Mouse (Mus musculus) heart, embryonic 16.5 days (tissue): ENCODE measurements at regions not wholly inside any gene's neighbourhood (a gene's known extent, or its start where the extent isn't known, plus 50 kb on each side); places are given as distances from the start of the nearest gene placed in this dataset.

Experiments
- ATAC-seq: fragments of 200-750 bp; cut with Nextera tagmentation; replicated peaks from 2 replicates; pipeline ENCODE4 v1.8.0; 2017; ENCODE audit warnings: moderate number of reproducible peaks; ENCODE audit not compliant: insufficient read depth, low FRiP score; ENCODE audit errors: extremely low read depth
- H3K27ac ChIP-seq: fragments of 300-500 bp; sonication (generic); 2 replicates; pipeline ENCODE4 v1.5.1; 2014; ENCODE audit warnings: mild to moderate bottlenecking, low read length, control low read depth, moderate library complexity
- H3K27me3 ChIP-seq: fragments of 300-500 bp; sonication (generic); 2 replicates; pipeline ENCODE4 v1.6.1; 2014; ENCODE audit warnings: low read length, mixed read lengths; ENCODE audit not compliant: control insufficient read depth, insufficient read depth
- H3K36me3 ChIP-seq: fragments of 300-500 bp; sonication (generic); 2 replicates; pipeline ENCODE4 v1.6.1; 2014; ENCODE audit not compliant: control insufficient read depth, insufficient read depth
- H3K4me1 ChIP-seq: fragments of 300-500 bp; sonication (generic); 2 replicates; pipeline ENCODE4 v1.6.1; 2014; ENCODE audit warnings: low read length, mixed read lengths; ENCODE audit not compliant: control insufficient read depth, insufficient read depth
- H3K4me2 ChIP-seq: fragments of 300-500 bp; sonication (generic); 2 replicates; pipeline ENCODE4 v1.6.1; 2014; ENCODE audit warnings: low read depth, mild to moderate bottlenecking, control low read depth, low read length
- H3K4me3 ChIP-seq: fragments of 300-500 bp; sonication (generic); 2 replicates; pipeline ENCODE4 v1.5.1; 2014; ENCODE audit warnings: mild to moderate bottlenecking, control low read depth, low read length
- H3K9ac ChIP-seq: fragments of 300-500 bp; sonication (generic); 2 replicates; pipeline ENCODE4 v1.6.1; 2014; ENCODE audit warnings: low read length, control low read depth
- H3K9me3 ChIP-seq: fragments of 300-500 bp; sonication (generic); replicated peaks from 2 replicates; pipeline ENCODE4 v1.6.1; 2016; ENCODE audit warnings: low read length; ENCODE audit not compliant: control insufficient read depth
- WGBS: fragments of 180-500 bp; shearing (Covaris S2); extraction: QIAGEN DNeasy Blood & Tissue Kit; methylation state at CpG from one replicate; pipeline ENCODE4 v1.1.7; 2014; 5-methylcytosine and 5-hydroxymethylcytosine counted together

GRCm38 (mm10) chr19:23044510-23045464, 96.2 kb upstream of the Klf9 start:
- H3K27ac ChIP-seq: no peak overlapping the region
- H3K9me3 ChIP-seq: no peaks in the 10 kb centered on the region
- ATAC-seq: no peak
- no peaks in the 10 kb centered on the region for H3K4me1 ChIP-seq
- no peaks in the 10 kb centered on the region for H3K27me3 ChIP-seq
- 71% methylated on average over 16 of the region's 16 CpGs for WGBS
- no peak overlapping the region for H3K4me2 ChIP-seq
- H3K4me3 ChIP-seq: no peak overlapping the region
- no peaks in the 10 kb centered on the region for H3K36me3 ChIP-seq
- no peak overlapping the region for H3K9ac ChIP-seq

- H3K9me3 ChIP-seq: no peaks in the 10 kb centered on the region
- H3K4me1 ChIP-seq: 0 out of 2 replicates have a peak, but pooled peaks cover under 1% of the 10 kb centered on the region
- whole genome bisulfite sequencing: 87% methylated on average over 4 of the region's 4 CpGs
- no peaks in the 10 kb centered on the region for H3K36me3 ChIP-seq
- ATAC-seq: no peak
- no peak overlapping the region for H3K4me2 ChIP-seq
- H3K4me3 ChIP-seq: no peak overlapping the region
- no peak overlapping the region for H3K9ac ChIP-seq
- no peaks in the 10 kb centered on the region for H3K27me3 ChIP-seq
- H3K27ac ChIP-seq: no peak overlapping the region
Observed at GRCm38 (mm10) chr19:23051456-23051855, 89.6 kb upstream of the Klf9 start.

GRCm38 (mm10) chr19:23054440-23054839, 86.6 kb upstream of the Klf9 start:
- H3K36me3 ChIP-seq: no peaks in the 10 kb centered on the region
- no peaks in the 10 kb centered on the region for H3K9me3 ChIP-seq
- no peak overlapping the region for H3K4me2 ChIP-seq
- no peak overlapping the region for H3K9ac ChIP-seq
- 58% methylated on average over 4 of the region's 4 CpGs for WGBS
- no peaks in the 10 kb centered on the region for H3K27me3 ChIP-seq
- no peak overlapping the region for H3K4me3 ChIP-seq
- no peak overlapping the region for H3K27ac ChIP-seq
- no peak for ATAC-seq
- H3K4me1 ChIP-seq: peaks cover 10% of the 10 kb centered on the region

GRCm38 (mm10) chr19:23055916-23056805, 84.9 kb upstream of the Klf9 start:
- Histone ChIP-seq H3K9ac (peak overlapping the region; percentile 68), H3K4me1 (peaks cover 10% of the 10 kb centered on the region), H3K9me3 (no peaks in the 10 kb centered on the region), H3K27me3 (no peaks in the 10 kb centered on the region), H3K27ac (peak overlapping the region; percentile 71), H3K36me3 (no peaks in the 10 kb centered on the region), H3K4me3 (no peak overlapping the region), H3K4me2 (peak overlapping the region; percentile 77)
- 87% methylated on average over 5 of the region's 5 CpGs for WGBS
- ATAC-seq: no peak

GRCm38 (mm10) chr19:23056851-23057707, 83.9 kb upstream of the Klf9 start:
- H3K4me1 ChIP-seq: peaks cover 10% of the 10 kb centered on the region
- H3K4me3 ChIP-seq: peak overlapping the region; percentile 48
- H3K27ac ChIP-seq: peak overlapping the region; percentile 71
- H3K4me2 ChIP-seq: peak overlapping the region; percentile 77
- H3K27me3 ChIP-seq: no peaks in the 10 kb centered on the region
- H3K36me3 ChIP-seq: no peaks in the 10 kb centered on the region
- 2% methylated on average over 32 of the region's 32 CpGs for WGBS
- ATAC-seq: peak; percentile 82
- H3K9me3 ChIP-seq: no peaks in the 10 kb centered on the region
- H3K9ac ChIP-seq: peak overlapping the region; percentile 68

GRCm38 (mm10) chr19:23057739-23058501, 83.1 kb upstream of the Klf9 start:
- 34% methylated on average over 11 of the region's 11 CpGs for WGBS
- H3K27ac ChIP-seq: peak overlapping the region; percentile 71
- H3K4me3 ChIP-seq: peak overlapping the region; percentile 48
- H3K27me3 ChIP-seq: no peaks in the 10 kb centered on the region
- H3K9ac ChIP-seq: peak overlapping the region; percentile 68
- H3K4me1 ChIP-seq: peaks cover 10% of the 10 kb centered on the region
- H3K9me3 ChIP-seq: no peaks in the 10 kb centered on the region
- H3K4me2 ChIP-seq: peak overlapping the region; percentile 77
- H3K36me3 ChIP-seq: no peaks in the 10 kb centered on the region
- no peak for ATAC-seq

GRCm38 (mm10) chr19:23058502-23058900, 82.5 kb upstream of the Klf9 start:
- Histone ChIP-seq H3K4me3 (no peak overlapping the region), H3K9ac (no peak overlapping the region), H3K27me3 (no peaks in the 10 kb centered on the region), H3K4me2 (no peak overlapping the region), H3K36me3 (no peaks in the 10 kb centered on the region), H3K9me3 (no peaks in the 10 kb centered on the region), H3K4me1 (peaks cover 10% of the 10 kb centered on the region), H3K27ac (no peak overlapping the region)
- WGBS: 49% methylated on average over 4 of the region's 4 CpGs
- ATAC-seq: no peak

- H3K36me3 ChIP-seq: no peaks in the 10 kb centered on the region
- ATAC-seq: no peak
- no peak overlapping the region for H3K27ac ChIP-seq
- no peaks in the 10 kb centered on the region for H3K27me3 ChIP-seq
- 58% methylated on average over 9 of the region's 9 CpGs for WGBS
- H3K9ac ChIP-seq: no peak overlapping the region
- H3K4me2 ChIP-seq: no peak overlapping the region
- no peaks in the 10 kb centered on the region for H3K9me3 ChIP-seq
- H3K4me3 ChIP-seq: no peak overlapping the region
- H3K4me1 ChIP-seq: peaks cover 10% of the 10 kb centered on the region
Observed at GRCm38 (mm10) chr19:23061081-23061640, 79.9 kb upstream of the Klf9 start.
